Mouse (Mus musculus) CH12F3 (cell line): ENCODE data around the gene Zfp799.

Source experiments
- in situ Hi-C: fragments of 300-500 bp; cut with MboI; formaldehyde crosslinking; loops from 2 replicates; pipeline ENCODE4 v1.14.3; 2020; ENCODE audit warnings: low sequenced_read_pairs

Gene Zfp799

GRCm38 (mm10) chr17:32787436-32788093, 42.5 kb downstream of the Zfp799 start:
- in situ Hi-C loops, result no loop called here

- in situ Hi-C loops, result no loop called here
Observed at GRCm38 (mm10) chr17:32786944-32787343, 43.1 kb downstream of the Zfp799 start.

GRCm38 (mm10) chr17:32785656-32786055, 44.4 kb downstream of the Zfp799 start:
- in situ Hi-C loops, result no loop called here

- in situ Hi-C loops, result no loop called here
Observed at GRCm38 (mm10) chr17:32777564-32777963, 52.5 kb downstream of the Zfp799 start.

- in situ Hi-C loops, result no loop called here
Observed at GRCm38 (mm10) chr17:32771213-32771612, 58.8 kb downstream of the Zfp799 start.

- in situ Hi-C loops, result no loop called here
Observed at GRCm38 (mm10) chr17:32766422-32766821, 63.6 kb downstream of the Zfp799 start.
